Mouse (Mus musculus) v-Abl transformed pro-B cells (cell line): ENCODE results near the gene Serpinb2.

Source experiments
- in situ Hi-C, 2 experiments: fragments of 400-800 bp; cut with MboI; formaldehyde crosslinking; loops; one replicate each; pipeline ENCODE4 v1.15.1; 2025; ENCODE audit not compliant: unreplicated experiment in 2 of 2

Serpinb2 gene

DNA sequence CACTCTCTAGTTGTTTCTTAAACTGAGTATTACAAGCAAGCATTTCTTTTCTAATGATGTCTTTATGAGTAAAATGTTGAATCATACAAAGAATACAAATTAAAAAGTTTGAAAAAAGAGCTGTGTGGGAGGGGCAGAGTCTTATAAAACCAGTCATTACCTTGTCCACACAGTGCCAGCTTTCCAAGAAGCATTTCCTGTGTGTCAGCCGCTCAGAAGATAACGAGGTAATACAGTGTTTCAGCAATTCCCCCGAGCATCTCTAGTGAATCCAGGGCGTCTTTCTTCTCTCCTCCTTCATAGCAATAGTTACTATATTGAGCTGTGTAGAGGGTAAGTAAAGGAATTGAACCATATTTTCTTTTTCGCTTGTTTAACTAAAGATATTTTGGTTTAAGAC is at the start of gene Serpinb2:
Serpinb2 (plus strand) TSS at position 172 of the 400 bp plus-strand sequence.
- in situ Hi-C loops: no loop called here

DNA sequence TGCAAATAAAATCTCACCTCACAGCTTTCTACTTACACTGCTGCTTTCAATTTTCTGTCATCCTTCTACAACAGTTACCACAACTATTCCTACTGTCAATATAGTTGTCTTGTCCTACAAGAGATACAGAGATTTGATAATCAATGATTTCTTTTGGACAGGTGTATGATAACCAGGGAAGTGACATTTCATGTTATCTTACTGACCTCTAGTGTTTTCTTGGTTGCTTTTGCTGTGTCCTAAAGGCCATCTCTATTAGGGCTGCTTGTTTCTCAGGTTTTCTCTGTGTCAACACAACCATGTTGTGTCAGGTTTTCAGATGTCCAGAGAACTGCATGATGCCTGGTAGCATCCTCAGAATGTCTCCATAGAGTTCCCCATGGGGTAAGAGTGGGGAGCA is 31.3 kb upstream of the Serpinb2 start:
- in situ Hi-C loops: loop anchor here (5.0 to 25.0 kb wide), 3 partner anchors 238 to 593 kb away; no protein-coding TSS in a partner anchor

DNA sequence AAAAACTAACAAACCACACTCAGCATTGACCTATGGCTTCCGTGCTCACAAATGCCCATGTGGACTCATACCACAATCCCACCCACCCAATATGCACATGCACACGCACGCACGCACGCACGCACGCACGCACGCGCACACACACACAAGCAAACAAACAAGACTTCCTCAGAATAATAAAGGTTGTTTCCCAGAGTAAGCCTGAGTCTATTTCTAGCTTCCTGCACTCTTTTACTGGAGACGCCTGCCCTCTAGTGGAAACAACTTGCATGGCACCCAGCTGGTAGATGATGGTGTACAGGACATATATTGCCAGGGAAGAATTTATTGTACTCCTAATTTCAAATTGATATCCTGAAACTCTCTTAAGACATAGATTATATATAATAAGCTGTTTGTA is 29.8 kb upstream of the Serpinb2 start:
- in situ Hi-C loops: loop anchor here (5.0 to 25.0 kb wide), 3 partner anchors 239 to 594 kb away; no protein-coding TSS in a partner anchor

- in situ Hi-C loops: loop anchor here in 1 of 2 experiments (25.0 kb wide), 2 partner anchors 477 to 602 kb away; no protein-coding TSS in a partner anchor
Measured at GRCm38 (mm10) chr1:107489577-107489976, 21.6 kb upstream of the Serpinb2 start.

- in situ Hi-C loops: loop anchor here in 1 of 2 experiments (25.0 kb wide), 2 partner anchors 484 to 609 kb away; no protein-coding TSS in a partner anchor
Measured at GRCm38 (mm10) chr1:107496789-107497188, 14.4 kb upstream of the Serpinb2 start.

DNA sequence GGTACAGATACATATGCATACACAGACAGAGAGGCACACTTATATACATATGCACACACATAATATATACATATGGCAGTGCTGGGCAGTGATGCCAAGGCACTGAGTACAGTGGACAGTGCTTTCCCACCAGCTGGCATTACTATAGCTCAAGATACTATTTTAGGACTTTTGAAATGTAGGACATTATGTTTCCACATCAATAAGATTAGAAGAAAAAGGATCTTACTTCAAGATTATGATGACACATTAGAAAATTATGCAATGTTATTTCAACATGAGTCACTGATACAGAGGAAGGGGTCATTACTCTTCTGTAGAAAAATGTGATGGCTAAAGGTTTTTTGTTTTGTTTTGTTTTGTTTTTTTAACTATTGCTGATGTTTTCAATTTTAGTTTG is 9.2 kb upstream of the Serpinb2 start:
- in situ Hi-C loops: no loop called here

DNA sequence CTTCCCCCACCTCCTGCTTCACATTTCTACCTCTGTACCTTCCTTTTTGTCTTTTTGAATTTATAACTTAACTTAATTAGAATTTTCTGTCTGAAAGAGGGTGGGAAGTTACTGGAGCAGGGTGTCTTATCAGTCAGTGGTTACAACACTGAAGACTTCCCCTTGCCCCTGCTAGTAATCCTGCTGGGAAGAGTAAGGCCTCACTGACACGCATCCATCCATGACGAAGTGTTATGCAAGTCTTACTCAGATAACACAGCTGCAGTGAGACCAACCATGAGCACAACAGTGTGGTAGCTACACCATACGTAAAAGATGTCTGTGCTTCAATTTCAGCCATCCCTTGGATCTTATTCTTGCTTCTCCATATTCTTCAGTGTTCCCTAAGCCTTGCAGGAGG is 7.9 kb upstream of the Serpinb2 start:
- in situ Hi-C loops: no loop called here

- in situ Hi-C loops: no loop called here
Measured at GRCm38 (mm10) chr1:107505898-107506562, 5.2 kb upstream of the Serpinb2 start.

DNA sequence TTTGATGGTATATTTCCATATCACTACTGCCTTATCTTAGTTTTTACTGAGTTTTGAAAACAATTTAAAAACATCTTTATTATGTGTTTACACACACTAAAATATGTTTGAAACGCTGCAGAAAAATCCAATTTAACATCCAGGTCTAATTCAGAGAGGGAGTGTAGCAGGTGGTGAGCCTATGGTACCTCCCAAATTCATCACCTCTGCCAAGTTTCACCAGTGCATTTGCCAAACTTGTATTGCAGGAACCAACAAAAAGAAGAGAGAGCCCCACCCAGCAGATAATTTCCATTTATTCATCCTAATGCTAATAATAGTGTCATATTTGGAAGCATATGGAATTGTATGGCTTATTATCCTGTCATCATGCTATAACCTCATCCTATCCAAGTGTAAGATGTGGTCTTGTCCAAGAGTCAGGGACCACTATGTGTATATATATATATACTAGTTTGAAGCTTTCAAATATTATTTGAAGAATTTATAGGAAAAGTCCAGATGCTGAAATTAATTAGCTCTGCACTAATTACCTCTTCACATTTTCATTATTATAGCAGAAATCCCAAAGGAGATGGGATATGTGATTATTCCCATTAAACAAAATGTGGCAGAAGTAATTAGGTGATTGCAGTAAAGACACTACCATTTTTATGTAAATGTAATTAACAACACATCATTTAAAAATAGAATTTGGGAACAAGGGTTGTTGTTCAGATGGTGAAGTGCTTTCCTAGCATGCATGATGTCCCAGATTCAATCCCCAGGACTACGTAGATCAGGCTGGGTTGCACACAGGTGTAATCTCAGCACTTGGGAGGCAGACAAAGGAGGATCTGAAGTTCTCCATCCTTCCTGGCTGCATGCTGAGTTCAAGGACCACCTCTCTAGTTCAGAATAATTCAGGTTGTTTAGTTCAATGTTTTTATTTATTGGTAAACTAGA is 1.2 kb downstream of the Serpinb2 start:
- in situ Hi-C loops: no loop called here

DNA sequence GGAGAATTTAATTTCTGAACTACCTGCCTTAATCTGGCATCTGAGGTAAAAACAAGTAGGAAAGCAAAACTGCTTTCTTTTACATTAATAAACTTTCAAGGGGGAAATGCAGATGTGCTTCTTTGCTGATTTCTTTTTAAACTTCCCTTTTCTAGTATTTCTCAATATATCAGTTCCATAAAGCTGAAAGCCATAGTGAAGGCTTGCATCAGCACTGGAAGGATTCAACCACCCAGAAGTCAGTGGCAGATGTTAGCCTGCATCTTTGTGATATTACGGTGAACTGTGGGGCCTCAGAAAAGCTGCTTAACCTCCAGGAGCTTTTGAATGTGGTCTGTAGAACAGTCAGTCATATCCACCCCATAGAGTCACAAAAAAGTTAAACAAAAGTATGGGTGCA is 2.3 kb downstream of the Serpinb2 start:
- in situ Hi-C loops: no loop called here

DNA sequence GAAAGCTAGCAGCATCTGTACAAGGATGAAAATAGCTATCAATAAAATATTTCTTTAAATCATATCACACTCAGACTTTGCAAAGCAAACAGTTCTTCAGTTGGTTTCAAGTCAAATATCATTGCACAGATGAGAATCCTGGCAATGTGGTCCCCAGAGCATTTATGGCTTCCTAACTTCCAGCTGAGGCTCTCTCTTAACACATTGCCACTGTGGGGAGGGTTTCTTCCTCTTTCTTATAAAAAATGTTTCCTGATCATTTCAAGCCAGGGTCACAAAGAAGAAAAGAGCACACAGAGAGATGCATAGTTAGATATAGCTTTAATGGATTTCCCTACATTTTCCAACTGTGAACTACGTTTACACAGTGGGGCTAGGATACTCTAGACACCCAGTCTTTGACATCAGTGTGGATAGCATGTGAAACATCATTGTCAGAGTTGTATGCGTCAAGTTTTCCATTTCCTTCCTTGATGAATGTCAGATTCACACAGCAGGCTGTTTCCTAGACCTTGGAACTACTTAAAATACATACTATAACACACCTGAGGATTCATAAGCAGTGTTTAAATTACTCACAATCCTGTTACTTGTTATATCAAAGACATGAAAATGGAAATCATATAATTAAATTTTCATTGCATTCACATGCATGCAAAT is 4.7 kb downstream of the Serpinb2 start:
- in situ Hi-C loops: no loop called here

DNA sequence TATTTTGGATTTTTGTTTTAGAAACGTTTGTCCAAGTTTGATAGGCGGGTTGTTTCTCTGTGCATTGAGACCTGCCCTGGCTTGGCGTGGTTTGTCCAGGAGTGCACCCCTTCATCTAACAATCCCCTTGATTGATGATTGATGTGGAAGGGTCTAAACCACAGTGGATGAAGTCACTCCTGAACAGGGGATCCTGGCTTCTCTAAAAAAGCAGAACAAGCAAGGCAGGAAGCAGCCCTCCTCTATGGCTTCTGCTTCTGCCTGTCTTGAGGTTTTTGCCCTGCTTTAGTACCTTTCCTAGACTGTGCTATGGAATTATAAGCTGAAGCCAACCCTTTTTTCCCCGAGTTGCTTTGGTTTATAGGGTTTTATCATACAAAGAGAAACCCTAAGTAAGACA is 14.4 kb downstream of the Serpinb2 start:
- in situ Hi-C loops: no loop called here

DNA sequence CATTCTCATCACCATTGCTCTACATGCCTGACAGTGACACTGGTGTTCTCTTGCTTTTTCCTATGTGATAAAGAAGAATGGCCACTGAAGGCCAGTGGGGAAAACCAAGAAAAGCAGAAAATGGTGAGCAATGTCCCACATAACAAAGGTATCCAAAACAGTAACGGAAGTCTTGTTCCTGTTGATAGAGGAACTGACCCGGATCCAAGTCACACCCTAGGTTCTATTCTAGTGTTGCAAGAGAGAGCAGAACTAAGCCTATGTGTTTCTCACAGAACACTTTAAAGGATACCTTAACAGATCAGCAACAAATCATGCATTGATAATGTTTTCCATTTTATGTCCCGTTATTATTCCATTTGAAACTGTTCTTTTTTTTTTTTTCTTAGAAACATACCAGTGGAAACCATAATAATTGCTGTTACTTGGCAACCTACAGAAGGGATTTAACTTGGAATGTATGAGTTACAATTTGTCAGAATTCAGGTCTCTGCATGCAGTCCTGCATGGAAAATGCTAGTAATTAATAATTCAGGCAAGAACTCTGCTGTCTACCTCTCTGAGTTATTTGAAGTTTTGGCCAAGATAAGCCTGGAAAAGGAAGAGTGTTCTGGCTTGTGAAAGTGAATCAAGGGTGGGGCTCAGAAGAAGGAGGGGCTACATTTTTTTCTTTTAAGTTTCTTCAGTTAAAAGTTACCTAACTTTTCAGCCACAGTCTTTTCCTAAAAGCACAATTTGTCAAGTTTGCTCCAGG is 17.3 kb downstream of the Serpinb2 start:
- in situ Hi-C loops: no loop called here

GRCm38 (mm10) chr1:107529365-107530052 is 18.3 kb downstream of the Serpinb2 start:
- in situ Hi-C loops: no loop called here

GRCm38 (mm10) chr1:107533736-107534135 is 22.5 kb downstream of the Serpinb2 start:
- in situ Hi-C loops: no loop called here

DNA sequence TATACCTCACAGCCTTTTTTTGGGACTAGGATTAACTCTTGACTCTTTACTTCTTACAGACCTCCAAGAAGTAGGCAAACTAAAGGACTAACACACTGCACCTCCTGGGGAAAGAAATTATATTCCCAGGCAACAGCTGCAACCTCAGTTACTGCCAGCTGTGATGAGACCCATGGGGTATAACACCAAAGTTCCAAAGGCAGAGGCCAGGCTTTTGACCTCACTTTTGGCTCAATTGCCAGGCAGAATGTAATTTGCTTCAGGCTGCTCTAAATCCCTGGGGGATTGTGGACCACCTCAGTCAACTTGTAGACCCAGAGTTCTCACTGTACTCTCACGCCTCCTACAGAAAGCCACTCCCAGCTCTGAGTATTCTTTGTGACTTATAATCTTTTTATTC is 26.2 kb downstream of the Serpinb2 start:
- in situ Hi-C loops: no loop called here

GRCm38 (mm10) chr1:107559494-107559893 is 48.3 kb downstream of the Serpinb2 start:
- in situ Hi-C loops: no loop called here

GRCm38 (mm10) chr1:107562110-107562509 is 50.9 kb downstream of the Serpinb2 start:
- in situ Hi-C loops: no loop called here

GRCm38 (mm10) chr1:107565644-107566043 is 54.4 kb downstream of the Serpinb2 start:
- in situ Hi-C loops: no loop called here

DNA sequence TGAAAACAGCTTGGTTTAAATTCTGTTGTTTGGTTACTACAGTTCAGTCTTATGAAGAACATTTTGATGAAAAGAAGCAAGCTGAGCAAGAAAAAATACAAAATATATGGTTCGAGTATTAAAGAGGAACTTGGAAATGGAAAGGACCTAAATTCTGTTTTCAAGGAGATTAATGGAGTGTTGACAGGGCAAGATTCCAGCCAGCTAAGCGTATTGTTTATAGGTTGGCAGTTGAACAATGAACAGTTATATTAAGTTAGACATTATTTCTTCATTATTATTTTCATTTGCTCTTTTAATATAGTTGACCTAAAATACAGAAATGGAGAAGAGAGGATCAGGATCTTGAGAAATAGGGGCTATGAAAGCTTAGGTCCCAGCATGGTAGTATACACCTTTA is 64.9 kb downstream of the Serpinb2 start:
- in situ Hi-C loops: no loop called here
